Mouse (Mus musculus) limb, embryonic 14.5 days (tissue): ENCODE measurements around the gene Idnk. TPM values are rescaled to one million over a fixed set of nuclear protein-coding genes. Genes with fewer than 3 reads are reported as not detected.
A peak's percentile ranks its signal among the peaks of the same experiment; 100 is the strongest.

Source experiments
- ATAC-seq: fragments of 200-750 bp; cut with Nextera tagmentation; 2 replicates; pipeline ENCODE4 v1.8.0; 2017; ENCODE audit warnings: low read depth, moderate number of reproducible peaks, moderate TSS enrichment; ENCODE audit not compliant: low FRiP score
- DNase-seq: peaks from one replicate; pipeline ENCODE4 v3.0.0-alpha.2; 2015; ENCODE audit warnings: low spot score
- H3K27ac ChIP-seq: fragments of 300-500 bp; sonication (generic); replicated peaks from 2 replicates; pipeline ENCODE4 v1.5.1; 2014; ENCODE audit warnings: low read depth, mild to moderate bottlenecking, low read length, moderate library complexity, mixed read lengths
- H3K27me3 ChIP-seq: fragments of 300-500 bp; sonication (generic); 2 replicates; pipeline ENCODE4 v1.6.1; 2014; ENCODE audit warnings: low read length, mixed read lengths; ENCODE audit not compliant: control insufficient read depth, insufficient read depth
- H3K36me3 ChIP-seq: fragments of 300-500 bp; sonication (generic); 2 replicates; pipeline ENCODE4 v1.6.1; 2014; ENCODE audit warnings: mild to moderate bottlenecking, low read length, moderate library complexity, mixed read lengths; ENCODE audit not compliant: control insufficient read depth, insufficient read depth
- H3K4me1 ChIP-seq: fragments of 300-500 bp; sonication (generic); 2 replicates; pipeline ENCODE4 v1.6.1; 2014; ENCODE audit warnings: antibody characterized with exemption, low read length, mixed read lengths; ENCODE audit not compliant: control insufficient read depth, insufficient read depth
- H3K4me2 ChIP-seq: fragments of 300-500 bp; sonication (generic); replicated peaks from 2 replicates; pipeline ENCODE4 v1.6.1; 2014; ENCODE audit warnings: low read depth, mild to moderate bottlenecking, low read length, moderate library complexity; ENCODE audit not compliant: severe bottlenecking
- H3K4me3 ChIP-seq: fragments of 300-500 bp; sonication (generic); replicated peaks from 2 replicates; pipeline ENCODE4 v1.5.1; 2014; ENCODE audit warnings: low read length
- H3K9ac ChIP-seq: fragments of 300-500 bp; sonication (generic); 2 replicates; pipeline ENCODE4 v1.6.1; 2014; ENCODE audit warnings: mild to moderate bottlenecking, low read depth, low read length, moderate library complexity; ENCODE audit not compliant: severe bottlenecking
- H3K9me3 ChIP-seq: fragments of 300-500 bp; sonication (generic); 2 replicates; pipeline ENCODE4 v1.6.1; 2016; ENCODE audit warnings: low read length; ENCODE audit not compliant: control insufficient read depth
- POLR2A ChIP-seq: fragments of 200-500 bp; IDR thresholded peaks from 2 replicates; pipeline ENCODE4 v1.8.0; 2012; ENCODE audit warnings: inconsistent platforms, mild to moderate bottlenecking, moderate library complexity, borderline replicate concordance; ENCODE audit not compliant: insufficient read depth, insufficient read length; ENCODE audit errors: extremely low read depth
- WGBS: fragments of 180-500 bp; shearing (Covaris S2); extraction: QIAGEN DNeasy Blood & Tissue Kit; methylation state at CpG from one replicate; pipeline ENCODE4 v1.1.7; 2014; 5-methylcytosine and 5-hydroxymethylcytosine counted together
- polyA plus RNA-seq, 2 experiments: library from polyadenylated mRNA; depleted of rRNA in 1 of 2; stranded (reverse) in 1 of 2; unstranded in 1 of 2; fragments of >200 nt; fragmentation: Nextera tagmentation in 1 of 2; extraction: Ambion mirVana in 1 of 2; gene quantifications; 2 replicates each; pipeline versions ENCODE4 v1.2.1 to v1.2.3; 2012 to 2014

Idnk gene
- polyA plus RNA-seq, 2 experiments: 17.7 to 31.1 TPM

GRCm38 (mm10) chr13:58186281-58186680 lies 28.8 kb downstream of the Idnk start:
- Histone ChIP-seq H3K4me1 (no peaks in the 10 kb centered on the region), H3K9me3 (no peaks in the 10 kb centered on the region), H3K9ac (no peak overlapping the region), H3K27me3 (no peaks in the 10 kb centered on the region), H3K4me2 (no peak overlapping the region), H3K4me3 (no peak overlapping the region), H3K36me3 (peaks cover 67% of the 10 kb centered on the region), H3K27ac (no peak overlapping the region)
- DNase-seq: no peak
- 74% methylated on average over 8 of the region's 8 CpGs for WGBS
- no peak for TF ChIP-seq POLR2A
- ATAC-seq: no peak

GRCm38 (mm10) chr13:58187751-58188150 lies 30.3 kb downstream of the Idnk start:
- Histone ChIP-seq H3K9me3 (no peaks in the 10 kb centered on the region), H3K27me3 (no peaks in the 10 kb centered on the region), H3K4me2 (no peak overlapping the region), H3K36me3 (peaks cover 71% of the 10 kb centered on the region), H3K27ac (no peak overlapping the region), H3K9ac (no peak overlapping the region), H3K4me1 (no peaks in the 10 kb centered on the region), H3K4me3 (no peak overlapping the region)
- WGBS: 92% methylated on average over 3 of the region's 3 CpGs
- TF ChIP-seq POLR2A: no peak
- DNase-seq (no peak), ATAC-seq (no peak)

- Histone ChIP-seq H3K4me3 (no peak overlapping the region), H3K27me3 (no peaks in the 10 kb centered on the region), H3K4me2 (no peak overlapping the region), H3K27ac (no peak overlapping the region), H3K36me3 (peaks cover 71% of the 10 kb centered on the region), H3K9ac (no peak overlapping the region), H3K4me1 (no peaks in the 10 kb centered on the region), H3K9me3 (no peaks in the 10 kb centered on the region)
- ATAC-seq (no peak), DNase-seq (peak; percentile 79)
- WGBS: 62% methylated on average over 4 of the region's 4 CpGs
- no peak for TF ChIP-seq POLR2A
These were observed 31.0 kb downstream of the Idnk start for GRCm38 (mm10) chr13:58188412-58188811.

- Histone ChIP-seq H3K27me3 (no peaks in the 10 kb centered on the region), H3K36me3 (peaks cover 77% of the 10 kb centered on the region), H3K4me3 (no peak overlapping the region), H3K9me3 (no peaks in the 10 kb centered on the region), H3K27ac (no peak overlapping the region), H3K9ac (no peak overlapping the region), H3K4me2 (no peak overlapping the region), H3K4me1 (no peaks in the 10 kb centered on the region)
- ATAC-seq (no peak), DNase-seq (no peak)
- no peak for TF ChIP-seq POLR2A
- 73% methylated on average over 5 of the region's 5 CpGs for WGBS
These were observed 32.0 kb downstream of the Idnk start for GRCm38 (mm10) chr13:58189473-58189872.

GRCm38 (mm10) chr13:58191516-58191915 lies 34.1 kb downstream of the Idnk start:
- H3K27ac ChIP-seq: no peak overlapping the region
- no peak for DNase-seq
- H3K4me2 ChIP-seq: no peak overlapping the region
- no peak overlapping the region for H3K4me3 ChIP-seq
- H3K36me3 ChIP-seq: peaks cover 80% of the 10 kb centered on the region
- no peak overlapping the region for H3K9ac ChIP-seq
- H3K27me3 ChIP-seq: no peaks in the 10 kb centered on the region
- no peaks in the 10 kb centered on the region for H3K4me1 ChIP-seq
- no peak for TF ChIP-seq POLR2A
- ATAC-seq: no peak
- WGBS: 96% methylated on average over 14 of the region's 14 CpGs
- H3K9me3 ChIP-seq: no peaks in the 10 kb centered on the region

- WGBS: 91% methylated on average over 6 of the region's 6 CpGs
- H3K9ac ChIP-seq: no peak overlapping the region
These were observed 34.7 kb downstream of the Idnk start for GRCm38 (mm10) chr13:58192146-58192545.

More at GRCm38 (mm10) chr13:58192146-58192545, 34.7 kb downstream of the Idnk start:
- no peaks in the 10 kb centered on the region for H3K4me1 ChIP-seq
- H3K36me3 ChIP-seq: peaks cover 79% of the 10 kb centered on the region
- H3K4me2 ChIP-seq: no peak overlapping the region
- no peak for TF ChIP-seq POLR2A
- H3K27ac ChIP-seq: no peak overlapping the region
- H3K4me3 ChIP-seq: no peak overlapping the region
- no peaks in the 10 kb centered on the region for H3K27me3 ChIP-seq
- no peaks in the 10 kb centered on the region for H3K9me3 ChIP-seq
- ATAC-seq: no peak
- no peak for DNase-seq
